11 mouse cellular contexts compared by ENCODE assay signal in the genomic region with DNA sequence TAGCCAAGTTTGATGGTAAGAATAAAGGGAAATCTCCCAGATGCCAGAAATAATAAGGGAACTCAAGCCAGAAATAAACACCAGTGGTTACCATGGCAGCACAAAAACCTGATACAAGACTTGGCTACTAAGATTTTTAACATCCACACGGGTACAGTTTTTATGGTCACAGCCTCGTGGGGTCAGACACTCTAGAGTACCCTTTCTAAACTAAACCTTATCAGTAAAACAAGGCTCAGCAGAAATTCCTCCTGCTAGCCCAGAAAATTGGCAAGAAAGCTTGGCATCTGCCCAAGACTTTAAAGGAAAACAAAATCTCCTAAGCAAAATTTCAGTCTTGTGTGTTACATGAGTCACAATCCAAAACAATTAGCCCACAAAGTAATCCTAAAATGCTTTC. TPM values are rescaled to one million over a fixed set of nuclear protein-coding genes. Genes with fewer than 3 reads are reported as not detected.
DNase-seq lines count a peak whose midpoint lies in the region; ATAC-seq lines count a peak whose summit lies in the region.
"Had no signal": no experiment of that assay in that cellular context is flagged by ENCODE, and none has a peak within 500 bp of the region (broad histone marks: within the 10 kb centered on the region; RNA-seq: fewer than 3 reads in every experiment).

No protein-coding gene starts in this region.

- H3K27ac ChIP-seq in heart, embryonic 10.5 days, result no peak overlapping the region
- no peak overlapping the region for H3K27ac ChIP-seq in midbrain, embryonic 11.5 days (ENCODE audit: low read depth, low read length)
- no peak overlapping the region for H3K27ac ChIP-seq in midbrain, embryonic 10.5 days (replicated peaks)
- peak overlapping the region; percentile 72 for H3K27ac ChIP-seq in heart, embryonic 13.5 days (replicated peaks)
- peak overlapping the region; percentile 2 for H3K27ac ChIP-seq in midbrain, embryonic 16.5 days (ENCODE audit: low read length)
- H3K27ac ChIP-seq: limb, embryonic 15.5 days had no signal

- no peak overlapping the region for H3K4me3 ChIP-seq in heart, embryonic 10.5 days
- H3K4me3 ChIP-seq in midbrain, embryonic 11.5 days (ENCODE audit: low read depth, low read length), result no peak overlapping the region
- no peak overlapping the region for H3K4me3 ChIP-seq in midbrain, embryonic 10.5 days
- H3K4me3 ChIP-seq in heart, embryonic 13.5 days, result no peak overlapping the region
- H3K4me3 ChIP-seq in midbrain, embryonic 16.5 days (ENCODE audit: low read depth, low read length), result no peak overlapping the region
- H3K4me3 ChIP-seq: limb, embryonic 15.5 days had no signal

- H3K4me1 ChIP-seq in heart, embryonic 10.5 days, result peaks cover 11% of the 10 kb centered on the region; the same call in 1 of the 2 replicates
- H3K4me1 ChIP-seq in midbrain, embryonic 11.5 days (ENCODE audit: control insufficient read depth, insufficient read depth, low read length), result no peaks in the 10 kb centered on the region
- no peaks in the 10 kb centered on the region for H3K4me1 ChIP-seq in midbrain, embryonic 10.5 days
- peaks cover 36% of the 10 kb centered on the region for H3K4me1 ChIP-seq in heart, embryonic 13.5 days
- peaks cover 9% of the 10 kb centered on the region for H3K4me1 ChIP-seq in midbrain, embryonic 16.5 days (ENCODE audit: control insufficient read depth, insufficient read depth, low read length)

- no peak overlapping the region for H3K9ac ChIP-seq in midbrain, embryonic 11.5 days (ENCODE audit: low read length)
- no peak overlapping the region; the same call in 1 of the 2 replicates for H3K9ac ChIP-seq in heart, embryonic 13.5 days
- no peak overlapping the region for H3K9ac ChIP-seq in midbrain, embryonic 16.5 days (ENCODE audit: low read depth, low read length)
- H3K9ac ChIP-seq: limb, embryonic 15.5 days had no signal

- DNase-seq in heart, adult 18-20 months, result peak; percentile 59 to 71
- DNase-seq in heart, embryonic 10.5 days (ENCODE audit: low spot score), result no peak
- DNase-seq in midbrain, embryonic 11.5 days (ENCODE audit: low spot score, missing footprints), result peak; percentile 66
- DNase-seq in midbrain, embryonic 10.5 days (ENCODE audit: low spot score), result no peak
- no peak for DNase-seq in retina, embryonic 14.5 days (ENCODE audit: low spot score)
- no peak for DNase-seq in thymus, postnatal 10 days (ENCODE audit: low spot score in 2 of 2)
- DNase-seq: thymus, adult 2 months had no signal

- no peaks in the 10 kb centered on the region for H3K9me3 ChIP-seq in heart, embryonic 10.5 days
- H3K9me3 ChIP-seq in midbrain, embryonic 11.5 days (ENCODE audit: control insufficient read depth, low read length), result no peaks in the 10 kb centered on the region
- no peaks in the 10 kb centered on the region for H3K9me3 ChIP-seq in midbrain, embryonic 10.5 days (replicated peaks)
- no peaks in the 10 kb centered on the region for H3K9me3 ChIP-seq in heart, embryonic 13.5 days
- H3K9me3 ChIP-seq in midbrain, embryonic 16.5 days (replicated peaks; ENCODE audit: control insufficient read depth, low read length, poor library complexity, severe bottlenecking), result no peaks in the 10 kb centered on the region
- H3K9me3 ChIP-seq: limb, embryonic 15.5 days had no signal

- no peaks in the 10 kb centered on the region for H3K27me3 ChIP-seq in heart, embryonic 10.5 days (ENCODE audit: insufficient read depth, poor library complexity, severe bottlenecking)
- no peaks in the 10 kb centered on the region for H3K27me3 ChIP-seq in midbrain, embryonic 11.5 days (ENCODE audit: control insufficient read depth, insufficient read depth, low read length)
- no peaks in the 10 kb centered on the region for H3K27me3 ChIP-seq in midbrain, embryonic 10.5 days (ENCODE audit: low read depth, poor library complexity, severe bottlenecking)
- no peaks in the 10 kb centered on the region for H3K27me3 ChIP-seq in heart, embryonic 13.5 days (replicated peaks)
- no peaks in the 10 kb centered on the region for H3K27me3 ChIP-seq in midbrain, embryonic 16.5 days (ENCODE audit: control insufficient read depth, insufficient read depth, low read depth, low read length)
- H3K27me3 ChIP-seq: limb, embryonic 15.5 days had no signal

- no peaks in the 10 kb centered on the region for H3K36me3 ChIP-seq in heart, embryonic 10.5 days
- H3K36me3 ChIP-seq in midbrain, embryonic 11.5 days (ENCODE audit: control insufficient read depth, insufficient read depth, low read length), result no peaks in the 10 kb centered on the region
- H3K36me3 ChIP-seq in midbrain, embryonic 10.5 days, result no peaks in the 10 kb centered on the region
- no peaks in the 10 kb centered on the region for H3K36me3 ChIP-seq in heart, embryonic 13.5 days
- H3K36me3 ChIP-seq in midbrain, embryonic 16.5 days (ENCODE audit: control insufficient read depth, insufficient read depth, low read length), result no peaks in the 10 kb centered on the region
- H3K36me3 ChIP-seq: limb, embryonic 15.5 days had no signal

- ATAC-seq in midbrain, embryonic 11.5 days (ENCODE audit: low FRiP score), result no peak
- ATAC-seq in heart, embryonic 13.5 days (ENCODE audit: extremely low read depth, insufficient number of reproducible peaks, low FRiP score, low TSS enrichment), result no peak
- ATAC-seq in midbrain, embryonic 16.5 days, result peak; percentile 77; the same call in 1 of the 2 replicates

- no peak overlapping the region for H3K4me2 ChIP-seq in midbrain, embryonic 11.5 days
- H3K4me2 ChIP-seq in heart, embryonic 13.5 days, result peak overlapping the region; percentile 44
- H3K4me2 ChIP-seq in midbrain, embryonic 16.5 days (ENCODE audit: low read length), result no peak overlapping the region
- H3K4me2 ChIP-seq: limb, embryonic 15.5 days had no signal

- 11% methylated on average over 2 of the region's 2 CpGs for WGBS in heart, embryonic 10.5 days
- WGBS in midbrain, embryonic 11.5 days, result 43% methylated on average over 2 of the region's 2 CpGs
- WGBS in midbrain, embryonic 10.5 days, result 66% methylated on average over 2 of the region's 2 CpGs
- WGBS in heart, embryonic 13.5 days, result 3% methylated on average over 2 of the region's 2 CpGs
- WGBS in midbrain, embryonic 16.5 days, result 8% methylated on average over 2 of the region's 2 CpGs

RNA-seq across cellular contexts. Expression of gene Hmcn1, which starts 17.0 kb away (rescaled TPM):
- total RNA-seq in heart, adult 18-20 months (2021), result 10 to 100 TPM; 14.7 to 15.8 TPM
- 8.0 and 8.8 TPM in 2 replicates for polyA plus RNA-seq in heart, embryonic 10.5 days (2016; fragmentation: Nextera tagmentation; extraction: Ambion mirVana)
- polyA plus RNA-seq in midbrain, embryonic 11.5 days (2014; fragmentation: Nextera tagmentation; extraction: Ambion mirVana), result 6.0 and 7.8 TPM in 2 replicates
- polyA plus RNA-seq in midbrain, embryonic 10.5 days (2016; fragmentation: Nextera tagmentation; extraction: Ambion mirVana), result 4.8 and 5.8 TPM in 2 replicates
- polyA plus RNA-seq in heart, embryonic 13.5 days (2015; fragmentation: Nextera tagmentation; extraction: Ambion mirVana), result 18.7 and 19.0 TPM in 2 replicates
- 1.2 and 2.0 TPM in 2 replicates for polyA plus RNA-seq in midbrain, embryonic 16.5 days (2015; fragmentation: Nextera tagmentation; extraction: Ambion mirVana)
- total RNA-seq: common myeloid progenitor, adult 5-6 weeks had no signal

Comparison
In these comparisons a context has a peak if more than half of its experiments do, and no peak if none do; other contexts are left out.
1. DNase-seq: peak in heart, adult 18-20 months (2 of 2) and midbrain, embryonic 11.5 days (single experiment); none in heart, embryonic 10.5 days (single experiment), midbrain, embryonic 10.5 days (single experiment), retina, embryonic 14.5 days (single experiment) and thymus, postnatal 10 days (0 of 2).
2. H3K27ac ChIP-seq: peak in heart, embryonic 13.5 days (single experiment) and midbrain, embryonic 16.5 days (single experiment); none in heart, embryonic 10.5 days (single experiment), midbrain, embryonic 11.5 days (single experiment) and midbrain, embryonic 10.5 days (single experiment).